Mouse (Mus musculus): Measurements from ENCODE around the gene Otoa.

The Otoa gene

DNA sequence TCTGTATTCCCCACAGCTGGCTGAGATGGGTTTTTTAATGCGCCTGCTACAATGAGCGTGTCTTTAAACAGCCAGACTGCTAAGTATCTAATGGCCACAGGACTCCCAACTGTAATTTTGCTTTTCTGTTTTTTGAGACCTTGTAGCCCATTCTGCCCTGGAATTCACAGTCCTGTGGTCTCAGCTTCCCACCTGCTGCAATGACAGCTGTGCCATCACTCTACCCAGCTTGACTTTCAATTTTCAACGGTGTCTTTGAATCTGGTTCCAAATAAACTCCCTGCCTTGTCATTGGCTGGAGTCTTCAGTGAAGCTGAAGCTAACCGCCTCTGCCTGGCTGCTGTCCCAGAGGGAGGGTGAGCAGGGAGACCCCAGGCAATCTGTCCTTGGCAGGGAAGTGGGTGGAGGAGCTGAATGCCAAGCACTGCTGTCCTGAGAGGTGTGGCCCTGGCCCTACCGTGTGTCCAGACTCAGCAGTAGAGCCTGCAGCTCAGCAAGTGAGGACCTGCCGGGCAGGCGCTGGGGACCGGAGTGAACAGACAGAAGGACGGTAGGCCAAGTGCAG is 1.6 kb downstream of the Otoa start:
- no peak for DNase-seq

- no peak for DNase-seq
Observed at GRCm38 (mm10) chr7:121084840-121085453, 3.5 kb downstream of the Otoa start.

- DNase-seq = no peak
Observed at GRCm38 (mm10) chr7:121085500-121085899, 4.0 kb downstream of the Otoa start.

DNA sequence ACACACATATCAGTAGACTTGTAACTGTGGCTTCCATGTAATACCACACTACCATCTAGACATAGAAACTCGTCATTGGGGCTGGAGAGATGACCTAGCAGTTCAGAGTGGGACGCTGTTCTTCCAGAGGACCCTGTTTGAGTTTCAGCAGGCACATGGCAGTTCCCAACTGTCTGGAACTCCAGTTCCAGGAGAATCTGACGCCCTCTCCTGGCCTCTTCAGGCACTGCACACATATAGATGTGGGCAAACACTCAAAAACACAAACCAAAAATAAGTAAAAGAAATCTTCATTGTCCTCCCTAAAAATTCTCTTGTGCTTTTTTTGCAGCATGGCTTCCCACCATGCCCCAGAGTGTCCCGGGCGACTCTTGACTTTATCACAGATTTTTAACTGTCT is 7.3 kb downstream of the Otoa start:
- DNase-seq = no peak

GRCm38 (mm10) chr7:121090748-121091147 is 9.3 kb downstream of the Otoa start:
- no peak for DNase-seq

DNA sequence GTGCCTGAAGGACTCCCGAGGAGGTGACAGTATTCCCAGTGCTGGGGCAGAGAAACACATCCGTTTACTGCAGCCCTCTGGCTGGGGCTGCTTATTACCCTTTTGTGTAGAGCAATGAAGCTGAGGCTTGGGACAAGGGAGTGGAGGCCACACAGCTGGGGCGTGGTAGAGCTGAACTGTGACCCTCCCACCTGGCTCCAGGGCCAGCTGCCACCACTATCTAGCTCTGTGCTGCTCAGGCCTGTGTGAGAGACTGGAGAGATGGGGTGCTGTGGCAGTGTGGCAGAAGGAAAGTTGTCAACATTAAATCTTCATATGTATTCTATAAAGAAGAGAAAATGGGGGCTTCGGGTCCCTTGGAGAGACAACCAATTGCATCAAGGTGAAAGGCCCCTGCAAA is 11.6 kb downstream of the Otoa start:
- no peak for DNase-seq

DNA sequence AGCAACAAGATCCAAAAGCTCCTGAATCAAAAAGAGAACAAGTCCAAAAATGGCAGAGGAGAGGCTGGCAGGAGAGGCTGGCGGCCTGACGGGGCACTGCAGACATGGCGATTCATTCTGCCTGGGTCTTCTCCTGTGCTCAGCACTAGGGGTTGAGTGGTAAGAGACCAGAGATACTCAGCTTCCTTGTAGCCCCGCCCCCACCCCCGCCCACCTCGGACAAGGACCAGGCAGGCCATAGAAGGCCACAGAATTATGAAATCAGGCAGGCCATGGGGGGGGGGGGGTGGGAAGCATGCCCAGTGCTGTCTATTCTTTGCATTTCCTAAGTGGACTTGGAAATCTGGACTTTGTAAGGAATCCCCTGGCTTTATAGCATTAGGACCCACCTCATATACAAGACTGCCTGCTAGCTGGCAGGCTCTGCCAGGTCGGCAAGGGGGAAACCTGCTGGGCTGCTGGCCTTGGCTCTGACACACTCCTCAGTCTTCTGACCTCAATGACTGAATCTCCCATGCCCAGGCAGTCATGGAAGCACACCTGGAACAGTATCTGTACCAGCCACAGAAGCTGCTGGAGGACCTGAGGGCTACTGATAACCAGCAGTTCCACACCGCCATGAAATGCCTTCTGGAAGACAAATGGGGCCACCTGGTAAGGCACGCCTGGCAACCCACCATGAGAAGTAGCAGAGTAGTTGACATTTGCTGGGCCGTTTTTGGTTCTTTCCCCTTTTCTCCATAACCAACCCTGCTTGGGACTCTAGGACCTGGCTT is 17.4 kb downstream of the Otoa start:
- no peak for DNase-seq

- no peak for DNase-seq
Observed at GRCm38 (mm10) chr7:121107851-121108250, 26.4 kb downstream of the Otoa start.

DNA sequence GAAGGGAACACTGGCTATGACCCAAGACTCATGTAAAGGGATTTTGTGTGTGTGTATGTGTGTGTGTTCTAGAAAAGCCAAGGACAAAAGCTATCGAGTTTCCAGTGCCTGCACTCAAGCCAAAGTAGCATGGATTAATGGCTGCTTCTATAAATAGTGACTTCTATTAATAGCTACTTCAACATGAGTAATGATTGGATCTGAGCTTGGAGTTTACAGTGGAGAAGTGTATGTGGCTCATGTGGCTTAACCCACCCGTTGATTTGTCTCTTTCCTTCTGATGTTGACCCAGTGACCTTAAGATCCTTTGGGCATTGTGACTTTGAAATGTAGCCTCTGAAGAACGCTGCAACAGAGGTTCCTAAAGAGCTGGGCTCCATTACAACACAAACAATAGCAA is 29.9 kb downstream of the Otoa start:
- DNase-seq = no peak

DNA sequence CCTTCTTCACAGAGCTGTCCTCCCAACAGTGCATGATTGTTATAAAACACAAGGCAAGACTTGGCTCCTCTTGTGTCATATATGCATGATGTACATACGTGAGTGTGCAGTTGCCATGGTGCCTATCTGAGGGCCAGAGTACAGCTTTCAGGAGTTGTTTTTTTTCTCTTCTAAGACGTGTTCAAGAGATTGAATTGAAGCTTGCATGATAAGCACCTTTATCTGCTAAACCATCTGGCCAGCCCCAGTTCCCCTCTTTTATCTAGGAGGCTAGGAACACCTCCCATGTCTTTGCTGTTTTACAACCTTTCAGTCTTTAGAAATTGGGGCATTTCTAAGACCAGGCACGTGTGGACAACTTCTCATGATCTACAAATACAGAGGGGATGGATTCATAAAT is 30.3 kb downstream of the Otoa start:
- no peak for DNase-seq

- peak; percentile 6 to 20 for DNase-seq
Observed at GRCm38 (mm10) chr7:121120143-121120818, 38.8 kb downstream of the Otoa start.

GRCm38 (mm10) chr7:121130837-121131236 is 49.4 kb downstream of the Otoa start:
- DNase-seq = no peak

GRCm38 (mm10) chr7:121141274-121141673 is 59.8 kb downstream of the Otoa start:
- DNase-seq = no peak

DNA sequence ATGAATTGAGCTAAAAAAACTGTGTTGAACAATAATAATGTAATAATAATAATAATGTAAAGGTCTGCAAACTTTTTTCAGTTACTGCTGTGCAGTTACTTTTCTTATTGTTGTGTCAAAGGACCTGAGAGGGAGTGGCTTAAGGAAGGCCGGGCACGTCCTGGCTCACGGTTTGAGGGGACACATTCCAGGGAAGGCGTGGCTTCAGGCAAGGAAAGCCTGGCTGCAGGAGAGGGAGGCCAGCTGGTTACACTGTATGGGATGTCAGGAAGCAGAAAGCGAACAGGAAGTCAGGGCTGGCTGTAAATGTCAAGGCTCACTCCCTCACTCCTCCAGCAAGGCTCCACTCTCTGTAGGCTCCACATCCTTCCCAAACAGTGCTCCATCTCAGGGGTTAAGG is 69.2 kb downstream of the Otoa start:
- DNase-seq = no peak

GRCm38 (mm10) chr7:121152186-121152585 is 70.7 kb downstream of the Otoa start:
- no peak for DNase-seq

DNA sequence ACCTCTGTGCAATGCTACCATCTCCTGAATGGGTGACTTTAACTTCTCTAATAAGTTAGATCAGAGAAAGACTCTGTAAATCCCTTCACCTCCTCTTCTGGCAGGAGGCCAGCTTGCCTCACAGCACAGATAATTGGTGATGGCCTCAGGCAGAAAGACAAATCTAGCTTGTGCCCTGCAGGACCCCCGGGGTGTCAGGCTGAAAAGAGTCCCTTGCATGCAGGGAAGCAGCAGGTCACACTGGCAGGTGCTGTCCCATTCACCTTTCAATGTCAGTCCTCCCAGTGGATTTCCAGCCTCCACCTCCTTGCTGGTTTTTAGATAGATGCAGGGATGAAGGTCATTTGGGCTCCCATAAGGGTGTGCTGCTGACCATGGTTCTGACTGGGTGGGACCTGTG is 84.2 kb downstream of the Otoa start:
- DNase-seq = no peak

- DNase-seq = no peak
Observed at GRCm38 (mm10) chr7:121171888-121172287, 90.4 kb downstream of the Otoa start.

- DNase-seq = no peak
Observed at GRCm38 (mm10) chr7:121187201-121187786, 105.8 kb downstream of the Otoa start.

GRCm38 (mm10) chr7:121188976-121189375 is 107.5 kb downstream of the Otoa start:
- DNase-seq = no peak

GRCm38 (mm10) chr7:121198933-121199332 is 117.5 kb downstream of the Otoa start:
- no peak for DNase-seq

GRCm38 (mm10) chr7:121211804-121212203 is 130.4 kb downstream of the Otoa start:
- no peak for DNase-seq
